Mouse (Mus musculus) neutrophil, adult 5-6 weeks (primary cell): ENCODE data around the gene Tas1r1. TPM values are rescaled to one million over a fixed set of nuclear protein-coding genes. Genes with fewer than 3 reads are reported as not detected.
A peak's percentile ranks its signal among the peaks of the same experiment; 100 is the strongest.

ENCODE experiments used
- ATAC-seq: fragments of 151-379, 151-347 bp; 2 replicates; pipeline ENCODE4 v1.8.0; 2017; ENCODE audit warnings: mild to moderate bottlenecking, moderate TSS enrichment; ENCODE audit not compliant: insufficient number of reproducible peaks, poor library complexity, low FRiP score, severe bottlenecking; ENCODE audit errors: extremely low read depth
- total RNA-seq: library from RNA; stranded (forward); fragments of 200-1000 nt; gene quantifications from 2 replicates; pipeline ENCODE4 v1.2.3, GENCODE M21; 2017

Tas1r1 gene
- total RNA-seq, 1 experiment from 2014 or later: not detected

- ATAC-seq: no peak
These were observed 25.1 kb downstream of the Tas1r1 start for GRCm38 (mm10) chr4:152013036-152013813.

- no peak for ATAC-seq
These were observed 26.3 kb downstream of the Tas1r1 start for GRCm38 (mm10) chr4:152012109-152012508.

GRCm38 (mm10) chr4:152011171-152011760 lies 27.1 kb downstream of the Tas1r1 start:
- no peak for ATAC-seq

- no peak for ATAC-seq
These were observed 27.6 kb downstream of the Tas1r1 start for GRCm38 (mm10) chr4:152010707-152011134.

GRCm38 (mm10) chr4:152010091-152010706 lies 28.2 kb downstream of the Tas1r1 start:
- ATAC-seq: no peak

GRCm38 (mm10) chr4:152009076-152010051 lies 29.0 kb downstream of the Tas1r1 start:
- ATAC-seq: no peak

GRCm38 (mm10) chr4:152008622-152009075 lies 29.7 kb downstream of the Tas1r1 start, which contains the start of gene Klhl21:
Klhl21 (plus strand) TSS chr4:152008803.
- ATAC-seq: peak; percentile 91

GRCm38 (mm10) chr4:152008148-152008500 lies 30.2 kb downstream of the Tas1r1 start:
- no peak for ATAC-seq

- no peak for ATAC-seq
These were observed 30.8 kb downstream of the Tas1r1 start for GRCm38 (mm10) chr4:152007481-152008147.

- no peak for ATAC-seq
These were observed 31.6 kb downstream of the Tas1r1 start for GRCm38 (mm10) chr4:152006812-152007211.

GRCm38 (mm10) chr4:152006137-152006536 lies 32.2 kb downstream of the Tas1r1 start:
- ATAC-seq: no peak

- ATAC-seq: no peak
These were observed 36.3 kb downstream of the Tas1r1 start for GRCm38 (mm10) chr4:152002063-152002462.

GRCm38 (mm10) chr4:152001335-152001734 lies 37.0 kb downstream of the Tas1r1 start:
- no peak for ATAC-seq

- no peak for ATAC-seq
These were observed 37.5 kb downstream of the Tas1r1 start for GRCm38 (mm10) chr4:152000906-152001305.

GRCm38 (mm10) chr4:151999481-151999880 lies 38.9 kb downstream of the Tas1r1 start:
- ATAC-seq: no peak

- ATAC-seq: no peak
These were observed 40.7 kb downstream of the Tas1r1 start for GRCm38 (mm10) chr4:151997701-151998100.

GRCm38 (mm10) chr4:151996951-151997222 lies 41.5 kb downstream of the Tas1r1 start:
- ATAC-seq: no peak

- peak; percentile 97 for ATAC-seq
These were observed 42.0 kb downstream of the Tas1r1 start, which contains the start of gene Phf13 for GRCm38 (mm10) chr4:151996173-151996950. Phf13 (minus strand) TSS chr4:151996258.
